Mouse (Mus musculus): Measurements from ENCODE around the gene Tspan11.

- TF ChIP-seq CTCF (conservative IDR thresholded peaks at IDR 0.05 in 1 of 2, IDR thresholded peaks at IDR 0.05 in 1 of 2; ENCODE audit: low read depth in 2 of 2, low read length in 2 of 2) (no peak), HCFC1 (IDR thresholded peaks at IDR 0.05; ENCODE audit: low read depth, low read length) (no peak), CHD2 (IDR thresholded peaks at IDR 0.05; ENCODE audit: low read length) (no peak), NELFE (IDR thresholded peaks at IDR 0.05; ENCODE audit: low read depth, low read length) (no peak), EP300 (IDR thresholded peaks at IDR 0.05; ENCODE audit: low read length) (no peak), IRF4 (IDR thresholded peaks at IDR 0.05; ENCODE audit: low read depth, low read length) (no peak), CHD1 (IDR thresholded peaks at IDR 0.05; ENCODE audit: low read depth, low read length) (no peak), TCF12 (IDR thresholded peaks at IDR 0.05; ENCODE audit: low read depth, low read length) (no peak), KAT2A (IDR thresholded peaks at IDR 0.05; ENCODE audit: insufficient replicate concordance, low read length) (no peak), MAX (IDR thresholded peaks at IDR 0.05; ENCODE audit: low read length) (no peak), ZKSCAN1 (IDR thresholded peaks at IDR 0.05; ENCODE audit: borderline replicate concordance, low read depth, low read length) (no peak), USF1 (IDR thresholded peaks at IDR 0.05; ENCODE audit: low read depth, low read length) (no peak), MAFK (IDR thresholded peaks at IDR 0.05; ENCODE audit: insufficient replicate concordance, low read length) (no peak), POLR2A (IDR thresholded peaks at IDR 0.05; ENCODE audit: low read depth, low read length) (no peak)
These were observed 34.1 kb upstream of the Tspan11 start for GRCm38 (mm10) chr6:127853241-127853640.

All from CH12.LX (cell line).